Mouse (Mus musculus) retina, postnatal 7 days (tissue): Measurements from ENCODE around the gene Slc31a1.

Experiments used
- DNase-seq: peaks from one replicate; pipeline ENCODE4 v3.0.0-alpha.2; 2012; ENCODE audit warnings: low read depth, low spot score

Slc31a1 gene

GRCm38 (mm10) chr4:62406133-62406532 is 45.6 kb downstream of the Slc31a1 start:
- DNase-seq, result no peak

GRCm38 (mm10) chr4:62407730-62408582 is 47.4 kb downstream of the Slc31a1 start:
- peak; percentile 14 for DNase-seq

GRCm38 (mm10) chr4:62408601-62409282 is 48.2 kb downstream of the Slc31a1 start, which contains the start of the genes Cdc26 and Prpf4:
Gene Cdc26 (minus strand): TSS chr4:62408642.
Gene Prpf4 (plus strand): TSS chr4:62408797.
- DNase-seq, result peak; percentile 96

- no peak for DNase-seq
These were observed 49.1 kb downstream of the Slc31a1 start for GRCm38 (mm10) chr4:62409615-62410014.

GRCm38 (mm10) chr4:62410325-62410724 is 49.8 kb downstream of the Slc31a1 start:
- DNase-seq, result no peak

GRCm38 (mm10) chr4:62411606-62412005 is 51.1 kb downstream of the Slc31a1 start:
- DNase-seq, result no peak

- DNase-seq, result no peak
These were observed 57.9 kb downstream of the Slc31a1 start for GRCm38 (mm10) chr4:62418448-62418847.

GRCm38 (mm10) chr4:62419091-62419490 is 58.6 kb downstream of the Slc31a1 start:
- no peak for DNase-seq

- no peak for DNase-seq
These were observed 65.4 kb downstream of the Slc31a1 start for GRCm38 (mm10) chr4:62425891-62426290.

- DNase-seq, result no peak
These were observed 67.6 kb downstream of the Slc31a1 start for GRCm38 (mm10) chr4:62427978-62428758.

GRCm38 (mm10) chr4:62429616-62430015 is 69.1 kb downstream of the Slc31a1 start:
- DNase-seq, result no peak

GRCm38 (mm10) chr4:62430678-62431077 is 70.2 kb downstream of the Slc31a1 start:
- no peak for DNase-seq

- no peak for DNase-seq
These were observed 71.0 kb downstream of the Slc31a1 start for GRCm38 (mm10) chr4:62431522-62431921.

GRCm38 (mm10) chr4:62433939-62434870 is 73.7 kb downstream of the Slc31a1 start:
- DNase-seq, result no peak

- no peak for DNase-seq
These were observed 74.6 kb downstream of the Slc31a1 start, which contains the start of gene Rnf183 for GRCm38 (mm10) chr4:62435081-62435480. Gene Rnf183 (minus strand): TSS chr4:62435252.

- no peak for DNase-seq
These were observed 76.8 kb downstream of the Slc31a1 start for GRCm38 (mm10) chr4:62437256-62437778.

- no peak for DNase-seq
These were observed 77.3 kb downstream of the Slc31a1 start for GRCm38 (mm10) chr4:62437871-62438270.

GRCm38 (mm10) chr4:62439793-62440192 is 79.3 kb downstream of the Slc31a1 start:
- DNase-seq, result no peak

- DNase-seq, result no peak
These were observed 80.0 kb downstream of the Slc31a1 start for GRCm38 (mm10) chr4:62440544-62440943.

GRCm38 (mm10) chr4:62440986-62441385 is 80.5 kb downstream of the Slc31a1 start:
- DNase-seq, result no peak
